ENCODE assay signal across 10 mouse cellular contexts in the genomic region with DNA sequence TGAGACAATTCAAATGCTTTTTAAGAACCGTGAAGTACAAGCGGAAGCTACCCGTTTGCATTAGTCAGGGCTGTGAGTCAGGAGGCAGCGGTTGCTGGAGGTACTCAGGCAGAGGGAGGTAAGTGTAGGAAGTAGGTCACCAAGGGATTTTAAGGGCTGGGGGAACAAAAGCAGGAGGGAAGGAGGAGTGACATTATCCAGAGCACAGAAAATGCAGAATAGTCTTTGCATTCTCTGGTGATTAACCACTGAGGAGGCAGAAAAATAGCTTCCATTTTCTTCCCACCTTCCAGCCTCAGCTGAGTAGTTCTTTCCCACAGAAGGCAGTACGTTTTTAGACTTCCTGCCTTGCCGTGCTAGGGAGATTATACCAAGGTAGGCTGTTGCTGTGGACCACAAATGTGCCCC.
DNase-seq lines count a peak whose midpoint lies in the region; ATAC-seq and TF ChIP-seq lines count a peak whose summit lies in the region.
"Had no signal": no experiment of that assay in that cellular context is flagged by ENCODE, and none has a peak within 500 bp of the region (broad histone marks: within the 10 kb centered on the region; RNA-seq: fewer than 3 reads in every experiment).

No protein-coding gene starts in this region.

- H3K27ac ChIP-seq in left cerebral cortex, adult 2 months, result peak overlapping the region; percentile 89
- H3K27ac ChIP-seq: heart, embryonic 15.5 days had no signal

- no peaks in the 10 kb centered on the region for H3K79me2 ChIP-seq in C2C12 (ENCODE audit: control insufficient read depth, insufficient read depth)

- H3K4me3 ChIP-seq in C2C12 (ENCODE audit: insufficient read depth, poor library complexity, severe bottlenecking), result no peak overlapping the region
- H3K4me3 ChIP-seq in left cerebral cortex, adult 2 months, result no peak overlapping the region
- H3K4me3 ChIP-seq: heart, embryonic 15.5 days had no signal

- no peak for TF ChIP-seq CTCF in C2C12 (IDR thresholded peaks at IDR 0.05; ENCODE audit: control insufficient read depth, insufficient read depth, insufficient read length)
- no peak for TF ChIP-seq CTCF in left cerebral cortex, adult 2 months (IDR thresholded peaks at IDR 0.05)

- peak overlapping the region; percentile 14 for H3ac ChIP-seq in C2C12 (ENCODE audit: control insufficient read depth, insufficient read length, low read depth)

- DNase-seq in frontal cortex, postnatal 14 days (ENCODE audit: low spot score in 2 of 2), result no peak
- peak; percentile 23 to 51 for DNase-seq in left cerebral cortex, adult 2 months (ENCODE audit: extremely low spot score in 1 of 2, low spot score in 2 of 2)
- DNase-seq in retina, adult 2 months (ENCODE audit: low read depth, low spot score), result peak; percentile 46
- DNase-seq in layer of hippocampus, postnatal 25 days (ENCODE audit: extremely low spot score in 1 of 2, low spot score in 1 of 2), result no peak
- DNase-seq in adrenal gland, adult 8-10 months, result no peak
- no peak for DNase-seq in spleen, postnatal 4 days (ENCODE audit: low spot score in 2 of 2)
- DNase-seq: kidney, postnatal 10 days had no signal

- intact Hi-C loops in left cerebral cortex, adult 2 months (cut with DNase I), result loop anchor here (1.0 to 5.0 kb wide), 3 partner anchors 18 to 89 kb away; no protein-coding TSS in a partner anchor

- H3K36me3 ChIP-seq in C2C12 (ENCODE audit: control insufficient read depth, insufficient read depth), result no peaks in the 10 kb centered on the region
- H3K36me3 ChIP-seq: heart, embryonic 15.5 days had no signal

- no peaks in the 10 kb centered on the region for H3K79me3 ChIP-seq in C2C12 (ENCODE audit: low read depth)

- no peaks in the 10 kb centered on the region for H3K27me3 ChIP-seq in C2C12 (ENCODE audit: control insufficient read depth, insufficient read depth, insufficient read length)
- H3K27me3 ChIP-seq: heart, embryonic 15.5 days had no signal

- peak; percentile 81 for ATAC-seq in frontal cortex, adult (ENCODE audit: low TSS enrichment)

TF ChIP-seq in C2C12, 6 proteins besides CTCF, POLR2A, EP300 and RAD21:
- TF ChIP-seq FOSL1 (IDR thresholded peaks at IDR 0.05; ENCODE audit: insufficient read depth, low read length, poor library complexity, severe bottlenecking) (no peak), MYOD1 (IDR thresholded peaks at IDR 0.05; ENCODE audit: control insufficient read depth, insufficient read length, low read depth) (no peak), MYOG (IDR thresholded peaks at IDR 0.05; ENCODE audit: control insufficient read depth, extremely low read depth, insufficient read length) (no peak), USF1 (IDR thresholded peaks at IDR 0.05; ENCODE audit: low read depth) (no peak), CEBPB (IDR thresholded peaks at IDR 0.05; ENCODE audit: low read depth) (no peak), MAX (IDR thresholded peaks at IDR 0.05) (no peak)

Comparison
In these comparisons a context has a peak if more than half of its experiments do, and no peak if none do; other contexts are left out.
1. DNase-seq: peak in left cerebral cortex, adult 2 months (2 of 2) and retina, adult 2 months (single experiment); none in frontal cortex, postnatal 14 days (0 of 2), layer of hippocampus, postnatal 25 days (0 of 2), adrenal gland, adult 8-10 months (single experiment) and spleen, postnatal 4 days (0 of 2).